Mouse (Mus musculus) heart, adult 2 months (tissue): ENCODE measurements around the gene Usp48. TPM values are rescaled to one million over a fixed set of nuclear protein-coding genes. Genes with fewer than 3 reads are reported as not detected.

Experiments
- DNase-seq, 2 experiments: peaks; one replicate each; pipeline ENCODE4 v3.0.0; 2021
- H3K27ac ChIP-seq: fragments of 200-600 bp; 2 replicates; pipeline ENCODE4 v1.8.1; 2022
- H3K27me3 ChIP-seq: fragments of 200-500 bp; 2 replicates; pipeline ENCODE4 v1.6.1; 2012; ENCODE audit warnings: mild to moderate bottlenecking, low read length, inconsistent platforms, mixed read lengths; ENCODE audit not compliant: control insufficient read depth, insufficient read depth
- H3K36me3 ChIP-seq: fragments of 200-500 bp; 2 replicates; pipeline ENCODE4 v1.6.1; 2012; ENCODE audit warnings: low read length, inconsistent platforms; ENCODE audit not compliant: control insufficient read depth, insufficient read depth
- H3K4me1 ChIP-seq: fragments of 200-500 bp; 2 replicates; pipeline ENCODE4 v1.6.1; 2011; ENCODE audit warnings: low read length; ENCODE audit not compliant: control insufficient read depth, insufficient read depth
- H3K4me3 ChIP-seq: fragments of 200-600 bp; 2 replicates; pipeline ENCODE4 v1.8.1; 2022
- H3K79me2 ChIP-seq: fragments of 200-500 bp; replicated peaks from 2 replicates; pipeline ENCODE4 v1.6.1; 2012; ENCODE audit warnings: mild to moderate bottlenecking, inconsistent platforms, low read length, moderate library complexity, mixed read lengths; ENCODE audit not compliant: control insufficient read depth, insufficient read depth
- H3K9ac ChIP-seq: fragments of 200-500 bp; 2 replicates; pipeline ENCODE4 v1.6.1; 2012; ENCODE audit warnings: low read depth, mild to moderate bottlenecking, control low read depth, inconsistent platforms, low read length, mixed read lengths
- CTCF ChIP-seq: fragments of 200-600 bp; IDR thresholded peaks from 2 replicates; pipeline ENCODE4 v1.8.1; 2022; ENCODE audit warnings: antibody characterized with exemption, mild to moderate bottlenecking, moderate library complexity
- EP300 ChIP-seq: fragments of 200-500 bp; IDR thresholded peaks from 2 replicates; pipeline ENCODE4 v1.6.1; 2011; ENCODE audit warnings: low read depth, low read length, control low read depth; ENCODE audit not compliant: insufficient read depth
- POLR2A ChIP-seq: fragments of 200-500 bp; IDR thresholded peaks from 2 replicates; pipeline ENCODE4 v1.6.1; 2011; ENCODE audit warnings: mild to moderate bottlenecking, low read depth, low read length, control low read depth; ENCODE audit not compliant: insufficient read depth
- WGBS: fragments of 180-500 bp; shearing (Covaris S2); methylation state at CpG from one replicate; pipeline ENCODE4 v1.1.7; 2018; 5-methylcytosine and 5-hydroxymethylcytosine counted together
- intact Hi-C: fragments of 180-260 bp; cut with DNase I; formaldehyde crosslinking; loops from one replicate; pipeline ENCODE4 v1.15.1; 2025
- polyA plus RNA-seq: library from polyadenylated mRNA; depleted of rRNA; stranded (reverse); fragments of >200 nt; gene quantifications from 2 replicates; pipeline ENCODE4 v1.2.3, GENCODE M21; 2012
- total RNA-seq, 2 experiments: library from RNA; stranded (reverse); gene quantifications; 2 replicates each; pipeline ENCODE4 v1.2.3; 2021

Gene Usp48
- total and polyA plus RNA-seq, 3 experiments: 29.7 to 37.6 (median 30.0) TPM

DNA sequence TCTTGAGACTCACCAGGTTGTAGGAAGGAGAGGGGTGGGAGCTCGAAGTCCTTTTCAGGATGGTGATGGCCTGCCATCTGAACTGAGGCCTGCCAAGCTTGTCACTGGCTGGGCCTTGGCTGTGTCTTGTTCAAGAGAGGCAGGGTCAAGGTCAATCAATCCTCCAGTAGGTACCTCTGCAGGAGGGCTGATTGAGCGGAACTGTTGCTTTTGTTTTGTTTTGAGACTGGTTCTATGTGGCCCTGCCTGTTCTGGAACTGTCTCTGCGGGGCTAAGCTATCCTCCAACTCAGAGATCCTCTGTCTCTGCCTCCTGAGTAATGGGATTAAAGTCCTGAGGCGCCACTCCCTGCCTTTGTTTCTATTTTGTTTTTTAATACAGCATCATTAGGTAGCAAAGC is 66.0 kb downstream of the Usp48 start:
- no peak overlapping the region for H3K4me3 ChIP-seq
- TF ChIP-seq POLR2A: no peak
- no peak for TF ChIP-seq EP300
- no peak for TF ChIP-seq CTCF
- 92% methylated on average over 4 of the region's 4 CpGs for WGBS
- H3K79me2 ChIP-seq: no peaks in the 10 kb centered on the region; the same call in 1 of the 2 replicates
- no peaks in the 10 kb centered on the region for H3K36me3 ChIP-seq
- H3K4me1 ChIP-seq: no peaks in the 10 kb centered on the region; the same call in 1 of the 2 replicates
- no peak for DNase-seq
- intact Hi-C loops: no loop called here
- no peak overlapping the region for H3K9ac ChIP-seq
- no peak overlapping the region for H3K27ac ChIP-seq
- peaks cover 2% of the 10 kb centered on the region for H3K27me3 ChIP-seq

DNA sequence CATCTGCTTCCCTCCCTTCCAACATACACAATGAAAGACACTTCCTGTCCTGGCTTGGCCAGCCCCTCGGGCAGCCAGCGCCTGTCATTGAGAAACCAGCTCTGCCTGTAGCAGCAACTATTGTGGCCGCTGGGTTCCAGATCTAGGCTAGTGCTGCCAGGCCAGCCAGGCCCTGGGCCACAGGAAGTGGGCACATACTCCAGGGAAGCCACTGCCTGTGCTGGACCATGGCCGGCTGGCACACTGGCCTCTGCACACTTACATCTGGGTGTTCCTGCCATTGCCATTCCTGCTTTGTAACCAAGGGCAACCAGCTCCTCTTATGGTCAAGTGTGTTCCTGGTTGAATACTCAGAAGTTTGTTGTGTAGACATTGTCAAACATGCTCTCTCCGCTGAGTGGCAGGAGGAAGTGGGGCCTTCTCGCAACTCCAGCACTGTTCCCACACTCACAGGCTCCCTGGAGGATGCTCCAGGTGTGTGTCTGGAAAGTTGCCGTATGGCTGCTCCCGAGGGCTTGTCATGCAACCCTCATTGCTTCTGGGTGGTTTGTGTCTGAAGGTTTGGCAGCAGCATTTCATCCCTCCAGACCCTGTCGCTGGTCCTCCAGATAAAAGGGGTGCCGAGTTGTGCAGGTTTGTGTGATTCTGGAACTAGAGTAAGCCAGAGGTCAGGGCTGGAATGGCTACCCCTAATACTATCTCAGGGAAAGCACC is 67.0 kb downstream of the Usp48 start:
- Histone ChIP-seq H3K27me3 (peaks cover 2% of the 10 kb centered on the region), H3K4me3 (no peak overlapping the region), H3K36me3 (no peaks in the 10 kb centered on the region), H3K27ac (no peak overlapping the region), H3K9ac (no peak overlapping the region), H3K79me2 (no peaks in the 10 kb centered on the region), H3K4me1 (peaks cover 1% of the 10 kb centered on the region; the same call in 1 of the 2 replicates)
- DNase-seq: peak in 1 of 2 experiments; percentile 28
- intact Hi-C loops: no loop called here
- 48% methylated on average over 10 of the region's 10 CpGs for WGBS
- TF ChIP-seq POLR2A (no peak), EP300 (no peak), CTCF (no peak)

DNA sequence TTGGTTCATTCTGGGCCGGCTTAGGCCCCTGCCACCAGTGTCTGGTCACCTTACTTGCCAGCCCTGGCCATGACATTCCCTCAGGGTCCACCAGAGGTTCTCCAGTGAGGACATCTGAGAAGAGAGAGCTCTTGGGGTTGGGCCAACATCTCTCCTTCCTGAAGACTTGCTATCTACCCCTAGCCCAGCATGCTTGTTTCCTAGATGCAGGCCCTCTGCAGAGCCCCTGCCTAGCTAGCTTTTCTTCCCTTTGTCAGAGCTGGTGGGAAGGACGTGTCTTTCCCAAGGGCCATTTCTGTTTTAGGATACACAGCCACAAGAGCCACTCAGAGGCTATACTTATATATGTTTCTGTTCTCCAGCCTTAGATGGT is 67.5 kb downstream of the Usp48 start:
- Histone ChIP-seq H3K4me1 (peaks cover 1% of the 10 kb centered on the region; the same call in 1 of the 2 replicates), H3K27ac (no peak overlapping the region), H3K79me2 (no peaks in the 10 kb centered on the region), H3K4me3 (no peak overlapping the region), H3K27me3 (peaks cover 2% of the 10 kb centered on the region), H3K9ac (no peak overlapping the region), H3K36me3 (no peaks in the 10 kb centered on the region)
- no peak for TF ChIP-seq CTCF
- TF ChIP-seq POLR2A: no peak
- TF ChIP-seq EP300: no peak
- intact Hi-C loops: no loop called here
- no peak for DNase-seq
- WGBS: 56% methylated on average over 2 of the region's 2 CpGs

DNA sequence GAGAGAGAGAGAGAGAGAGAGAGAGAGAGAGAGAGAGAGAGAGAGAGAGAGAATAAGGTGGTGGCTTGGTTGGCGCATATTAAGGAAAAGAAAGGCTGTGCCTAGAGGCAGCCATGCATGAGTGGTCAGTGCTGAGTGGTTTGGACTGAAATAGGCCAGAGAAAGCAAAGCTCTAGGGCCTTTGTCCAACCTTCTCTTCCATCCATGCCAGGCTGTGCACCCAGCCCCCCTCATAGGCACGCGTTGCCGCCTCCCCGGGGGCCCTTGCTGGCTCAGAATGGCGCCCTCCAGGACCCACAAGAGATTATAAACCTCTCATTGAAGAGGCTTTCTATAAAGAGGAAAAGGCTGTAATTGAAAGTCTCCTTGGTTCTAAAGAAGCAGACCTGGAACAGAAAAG is 68.0 kb downstream of the Usp48 start:
- no peak for DNase-seq
- no peak overlapping the region for H3K27ac ChIP-seq
- H3K4me1 ChIP-seq: peaks cover 1% of the 10 kb centered on the region; the same call in 1 of the 2 replicates
- TF ChIP-seq POLR2A (no peak), EP300 (no peak), CTCF (no peak)
- H3K36me3 ChIP-seq: no peaks in the 10 kb centered on the region
- no peak overlapping the region for H3K9ac ChIP-seq
- WGBS: 77% methylated on average over 6 of the region's 6 CpGs
- intact Hi-C loops: no loop called here
- peaks cover 2% of the 10 kb centered on the region for H3K27me3 ChIP-seq
- H3K79me2 ChIP-seq: no peaks in the 10 kb centered on the region
- H3K4me3 ChIP-seq: no peak overlapping the region

DNA sequence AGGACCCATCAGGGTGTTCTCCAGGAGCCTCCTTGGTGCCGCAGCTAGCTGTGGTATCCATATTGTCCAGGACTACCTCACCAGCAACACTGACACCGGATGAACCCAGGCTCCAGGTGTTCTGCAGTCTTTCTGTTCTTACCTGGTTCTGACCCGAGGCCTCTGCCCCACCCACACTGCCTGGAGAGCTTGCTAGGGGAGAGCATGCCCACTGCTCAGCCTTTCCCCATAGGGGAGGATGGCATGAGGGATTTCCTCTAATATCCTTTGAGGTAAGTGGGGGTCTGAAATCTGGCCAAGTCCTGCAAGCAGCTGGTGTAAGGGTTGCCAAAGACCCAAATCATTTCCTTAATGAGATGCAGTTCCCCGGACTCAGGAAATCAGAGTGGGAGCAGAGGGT is 69.9 kb downstream of the Usp48 start:
- Histone ChIP-seq H3K4me3 (no peak overlapping the region), H3K4me1 (peaks cover 3% of the 10 kb centered on the region; the same call in 1 of the 2 replicates), H3K9ac (no peak overlapping the region), H3K27ac (no peak overlapping the region), H3K36me3 (no peaks in the 10 kb centered on the region), H3K79me2 (no peaks in the 10 kb centered on the region), H3K27me3 (peaks cover 2% of the 10 kb centered on the region)
- intact Hi-C loops: no loop called here
- no peak for DNase-seq
- no peak for TF ChIP-seq EP300
- TF ChIP-seq CTCF: no peak
- TF ChIP-seq POLR2A: no peak
- WGBS: 75% methylated on average over 4 of the region's 4 CpGs

DNA sequence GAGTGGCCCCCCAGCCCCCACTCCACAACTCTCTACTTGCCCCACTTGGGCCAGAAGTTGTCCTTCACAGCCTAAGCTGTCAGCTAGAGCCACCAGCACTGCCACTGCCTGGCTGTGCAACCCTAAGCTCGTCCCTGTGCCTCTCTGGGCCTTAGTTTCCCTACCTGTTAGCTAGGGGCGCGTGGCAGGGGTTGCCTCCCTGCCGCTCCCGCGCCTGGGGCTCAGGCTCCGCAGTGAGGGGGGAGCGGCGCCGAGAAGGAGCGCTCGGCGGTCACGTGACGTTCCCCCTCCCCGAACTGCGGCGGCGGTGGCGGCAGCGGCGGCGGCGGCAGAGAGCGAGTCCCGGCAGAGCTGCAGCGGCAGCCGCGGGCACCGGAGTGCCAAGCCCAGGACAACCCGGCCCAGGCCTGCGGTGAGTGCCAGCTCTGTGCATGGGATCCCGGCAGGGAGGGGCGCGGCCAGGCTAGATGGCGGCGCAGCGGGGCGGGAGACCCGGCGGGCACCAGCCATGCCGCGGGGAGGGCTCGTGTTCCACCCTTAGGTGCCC is 71.0 kb downstream of the Usp48 start, which contains the start of gene Rap1gap:
TSS of gene Rap1gap (plus strand) at position 294 of the 547 bp plus-strand sequence.
- TF ChIP-seq EP300 (no peak), POLR2A (no peak), CTCF (no peak)
- H3K36me3 ChIP-seq: no peaks in the 10 kb centered on the region
- H3K4me3 ChIP-seq: peak within 1 kb of the TSS; percentile 44
- H3K79me2 ChIP-seq: no peaks in the 10 kb centered on the region
- intact Hi-C loops: no loop called here
- peaks cover 2% of the 10 kb centered on the region for H3K27me3 ChIP-seq
- H3K4me1 ChIP-seq: peaks cover 3% of the 10 kb centered on the region; the same call in 1 of the 2 replicates
- 1% methylated on average over 36 of the region's 44 CpGs for WGBS
- H3K27ac ChIP-seq: no peak within 1 kb of the TSS
- DNase-seq: peak; percentile 55
- peak within 1 kb of the TSS; percentile 35 for H3K9ac ChIP-seq
